Mouse (Mus musculus) kidney, adult 18-20 months (tissue): ENCODE measurements around the gene Raver1.
"Not testable (repeated sequence)": the region's sequence is repeated elsewhere in the genome, so short reads cannot be mapped to it uniquely, and the experiment has no call there.

Source experiments
- DNase-seq: peaks from one replicate; pipeline ENCODE4 v3.0.0; 2021

Raver1 gene

DNA sequence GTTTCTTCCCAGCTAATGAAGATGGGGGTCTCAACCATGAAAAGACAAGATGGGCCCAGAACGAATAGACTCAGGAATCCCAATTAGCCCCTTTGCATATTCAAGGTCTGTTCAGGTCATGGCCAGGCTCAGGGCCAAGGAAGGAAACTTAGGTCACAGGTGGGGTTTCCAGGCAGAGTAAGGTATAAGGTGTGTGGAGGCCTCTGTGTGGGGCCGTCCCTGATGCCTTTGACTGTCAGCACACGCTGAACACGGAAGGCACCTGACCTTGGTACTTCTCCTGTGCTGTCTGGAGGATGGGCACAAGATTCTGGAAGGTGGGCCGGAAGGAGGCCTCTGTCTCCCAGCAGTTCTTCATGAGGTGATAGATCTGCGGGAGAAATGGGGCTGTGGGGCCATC lies 13.0 kb upstream of the Raver1 start:
- DNase-seq, result no peak

- DNase-seq, result no peak
Measured at GRCm38 (mm10) chr9:21102076-21102475, 10.3 kb upstream of the Raver1 start.

- no peak for DNase-seq
Measured at GRCm38 (mm10) chr9:21100447-21101161, 8.8 kb upstream of the Raver1 start.

DNA sequence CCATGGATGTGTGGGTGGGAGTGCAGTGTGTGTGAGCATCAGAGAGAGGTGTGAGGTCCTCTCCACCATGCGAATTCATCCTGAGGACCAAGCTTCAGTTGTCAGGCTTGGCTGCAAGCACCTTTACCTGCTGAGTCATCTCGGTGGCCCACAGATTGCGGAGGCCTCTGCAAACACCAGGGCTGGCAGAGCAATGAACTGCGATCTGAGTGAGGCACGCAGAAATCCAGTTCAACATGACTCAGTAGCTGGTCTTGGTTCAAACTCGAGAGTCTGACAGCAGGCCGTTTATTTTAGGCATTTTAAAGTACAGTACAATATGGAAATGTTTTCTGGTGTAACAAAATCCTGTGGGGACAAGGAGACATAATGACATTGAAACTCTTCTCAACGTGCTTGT lies 6.0 kb upstream of the Raver1 start:
- no peak for DNase-seq

- no peak for DNase-seq
Measured at GRCm38 (mm10) chr9:21095958-21096357, 4.2 kb upstream of the Raver1 start.

DNA sequence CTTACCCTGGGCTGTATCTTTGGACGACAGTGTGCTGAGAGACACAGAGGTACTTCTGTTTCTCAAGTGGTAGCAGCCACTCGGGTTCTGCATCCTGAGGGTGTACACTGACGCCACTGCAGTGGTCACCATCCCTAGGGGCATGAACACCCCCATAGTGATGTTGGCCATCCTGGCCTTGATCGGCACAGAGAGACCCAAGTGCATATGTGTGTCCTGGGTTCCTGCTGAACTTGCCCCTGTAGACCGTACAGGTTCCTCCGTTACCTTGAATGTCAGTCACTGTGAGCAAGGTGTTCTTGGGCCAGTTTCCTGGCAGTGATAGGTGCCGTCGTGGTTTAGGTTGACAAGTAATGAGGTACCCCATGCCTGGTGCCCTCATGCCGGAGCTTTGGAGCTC lies 1.6 kb upstream of the Raver1 start:
- no peak for DNase-seq

DNA sequence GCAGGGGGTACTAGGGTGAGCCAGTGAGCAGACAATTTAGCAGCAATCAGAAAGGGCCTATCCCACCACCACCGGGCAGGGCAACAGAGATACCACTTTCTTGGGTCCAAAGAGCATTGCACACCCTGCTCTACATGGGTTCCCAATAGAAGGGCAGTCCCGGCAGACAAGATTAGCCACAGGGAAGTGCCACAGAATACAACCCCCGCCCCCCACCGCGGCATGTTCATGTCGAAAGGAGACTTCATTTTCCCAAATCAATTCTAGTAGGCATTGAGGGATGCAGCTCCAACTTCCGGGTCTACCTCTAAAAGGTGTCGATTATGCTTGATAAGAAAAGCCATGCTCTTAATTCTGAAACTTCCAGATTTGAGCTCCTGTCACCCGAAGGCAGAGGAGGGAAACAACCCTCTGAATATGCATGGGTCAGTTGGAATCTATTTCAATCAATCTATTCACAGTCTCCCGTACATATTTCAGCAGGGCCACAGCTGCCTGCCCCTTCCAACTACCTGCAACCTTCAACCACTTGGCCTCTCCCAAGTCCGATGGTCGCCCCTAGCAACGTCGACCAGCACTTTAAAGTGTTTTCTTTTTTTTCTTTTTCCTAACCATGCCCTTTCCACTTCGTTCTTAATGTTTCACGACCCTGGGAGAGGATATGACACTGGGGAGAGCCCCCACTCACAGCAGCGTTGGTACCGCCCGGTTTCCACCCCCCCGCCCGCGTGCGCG lies 669 bp downstream of the Raver1 start:
- DNase-seq, result no peak

- no peak for DNase-seq
Measured at GRCm38 (mm10) chr9:21090537-21090936, 1.3 kb downstream of the Raver1 start.

DNA sequence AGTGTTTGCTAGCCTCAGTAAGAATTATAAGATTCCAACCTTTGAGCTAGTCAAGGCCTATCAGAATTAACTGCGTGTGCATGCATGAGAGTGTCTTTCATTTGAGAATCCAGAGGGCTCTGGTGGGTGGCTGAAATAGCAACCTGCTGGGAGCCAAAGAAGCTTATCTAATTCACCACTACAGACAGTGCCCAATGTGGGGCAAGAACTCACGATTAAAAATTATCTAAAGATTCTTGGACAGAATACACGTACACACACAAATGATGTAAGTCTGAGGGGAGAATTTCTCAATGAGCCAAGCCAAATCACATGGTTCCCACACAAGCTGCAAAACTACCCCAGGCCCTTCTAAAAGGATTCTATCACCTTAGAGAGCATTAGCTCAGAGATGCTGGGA lies 8.5 kb downstream of the Raver1 start:
- no peak for DNase-seq

GRCm38 (mm10) chr9:21081127-21081526 lies 10.7 kb downstream of the Raver1 start:
- DNase-seq, result no peak

GRCm38 (mm10) chr9:21075625-21076024 lies 16.2 kb downstream of the Raver1 start:
- no peak for DNase-seq

- DNase-seq, result no peak
Measured at GRCm38 (mm10) chr9:21074173-21074572, 17.6 kb downstream of the Raver1 start.

DNA sequence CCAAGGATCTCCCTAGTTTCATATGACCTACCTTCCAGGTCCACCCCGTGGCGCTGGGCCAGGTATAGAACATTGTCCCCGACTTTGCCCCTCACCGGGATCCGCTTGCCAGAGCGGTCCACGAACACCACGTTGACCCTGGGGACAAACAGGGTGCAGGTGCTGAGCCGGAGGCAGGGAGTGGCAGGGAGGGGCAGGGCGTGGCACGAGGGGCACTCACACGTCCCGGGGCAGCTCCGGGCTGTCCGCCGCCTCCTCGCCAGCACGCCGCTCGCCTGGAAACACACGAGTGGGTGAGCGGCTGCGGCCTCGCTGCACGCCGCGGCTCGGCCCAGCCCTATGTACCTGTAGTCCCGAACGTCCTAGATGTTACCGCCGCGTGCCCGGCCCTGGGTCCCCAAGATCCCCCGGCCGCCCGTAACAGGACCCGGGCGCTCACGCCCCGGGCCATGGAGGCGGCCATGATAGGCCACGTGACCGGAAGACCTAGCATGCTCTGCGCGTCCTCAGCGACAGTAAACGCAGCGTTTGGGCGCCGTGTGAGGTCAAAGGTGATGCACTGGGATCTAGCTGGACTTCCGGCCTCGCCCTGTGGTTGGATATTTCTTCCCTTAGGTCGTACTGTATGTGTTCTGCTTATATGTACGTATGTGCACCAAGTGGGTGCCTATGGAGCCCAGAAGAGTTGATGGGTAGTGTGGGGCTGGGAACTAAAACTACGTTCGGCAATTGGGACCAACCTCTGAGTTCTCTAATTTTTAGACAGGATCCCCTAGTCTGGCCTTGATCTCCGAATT lies 18.6 kb downstream of the Raver1 start, which contains the start of the genes Gm49373 and Fdx1l:
Gm49373 (minus strand) TSS at position 53 of the 797 bp plus-strand sequence.
Fdx1l (minus strand) TSS at position 571 of the 797 bp plus-strand sequence.
- peak; percentile 91 for DNase-seq

DNA sequence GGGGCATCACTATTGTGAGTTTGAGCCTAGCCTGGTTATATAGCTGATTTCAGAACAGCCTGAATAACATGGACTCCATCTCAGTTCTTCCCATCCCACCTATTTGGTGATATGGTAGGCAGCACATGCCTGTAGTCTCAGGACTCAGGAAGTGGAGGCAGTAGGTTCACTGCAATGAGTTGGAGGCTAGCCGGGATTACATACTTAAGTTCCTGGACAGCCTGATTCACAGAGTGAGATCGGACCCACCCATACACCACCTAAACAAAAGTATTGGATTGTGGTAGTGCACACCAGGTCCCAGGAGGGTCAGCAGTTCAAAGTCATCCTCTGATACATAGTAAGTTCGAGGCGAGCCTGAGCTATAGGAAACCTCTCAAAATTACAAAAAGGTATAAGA lies 19.2 kb downstream of the Raver1 start:
- DNase-seq, result no peak

DNA sequence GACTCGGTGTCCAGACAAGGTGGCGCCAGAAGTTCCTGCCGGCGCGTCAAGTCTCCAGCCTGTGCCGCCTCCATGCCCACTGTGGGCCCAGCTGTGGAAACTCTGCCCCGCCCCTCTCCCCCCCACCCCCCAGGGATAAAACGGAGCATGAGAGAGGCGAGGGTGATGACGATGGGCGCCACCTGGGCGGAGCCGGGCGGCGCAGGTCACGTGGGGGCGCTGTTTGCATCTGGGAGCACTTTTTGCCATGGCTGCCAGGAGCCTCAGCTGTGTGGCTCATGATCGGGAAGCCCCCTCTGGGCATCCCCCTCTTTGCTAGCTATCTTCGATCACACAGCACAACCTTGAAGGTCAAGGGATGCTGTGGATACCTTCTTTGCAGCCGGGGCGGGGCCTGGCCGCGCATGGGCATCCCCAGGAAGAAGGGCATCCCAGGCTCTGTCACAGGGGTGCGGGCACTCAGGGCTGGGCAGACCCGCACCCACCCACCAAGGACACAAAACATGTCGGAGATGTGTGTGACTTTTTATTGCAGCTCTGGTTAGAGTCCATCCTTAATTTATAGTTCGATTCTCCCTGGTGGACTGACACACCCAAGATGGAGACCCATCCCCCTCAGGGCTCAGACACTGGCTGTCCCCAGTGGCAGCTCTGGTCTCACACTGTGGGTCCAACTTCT lies 24.7 kb downstream of the Raver1 start, which contains the start of gene Zglp1:
Zglp1 (minus strand) TSS at position 88 of the 679 bp plus-strand sequence.
- no peak for DNase-seq

DNA sequence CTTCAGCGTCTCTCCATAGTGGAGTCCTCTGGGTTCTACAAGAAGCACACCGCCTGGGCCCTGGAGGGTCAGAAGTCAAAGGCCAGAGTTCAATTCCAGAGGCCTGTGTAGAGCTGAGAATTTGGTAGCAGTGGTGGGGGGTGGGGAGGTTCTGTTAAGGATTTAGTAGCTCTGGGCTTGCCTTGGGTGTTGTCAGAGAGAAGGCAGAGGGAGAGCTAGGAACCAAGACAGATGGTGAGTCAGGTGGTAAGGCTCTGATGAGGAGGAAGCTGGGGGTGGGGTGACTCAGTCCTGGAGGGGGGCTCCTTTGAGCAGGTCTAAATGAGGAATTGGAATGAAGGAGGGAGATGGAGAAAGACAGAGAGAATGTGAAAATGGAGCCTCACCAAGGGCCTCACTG lies 28.9 kb downstream of the Raver1 start:
- DNase-seq, result no peak

DNA sequence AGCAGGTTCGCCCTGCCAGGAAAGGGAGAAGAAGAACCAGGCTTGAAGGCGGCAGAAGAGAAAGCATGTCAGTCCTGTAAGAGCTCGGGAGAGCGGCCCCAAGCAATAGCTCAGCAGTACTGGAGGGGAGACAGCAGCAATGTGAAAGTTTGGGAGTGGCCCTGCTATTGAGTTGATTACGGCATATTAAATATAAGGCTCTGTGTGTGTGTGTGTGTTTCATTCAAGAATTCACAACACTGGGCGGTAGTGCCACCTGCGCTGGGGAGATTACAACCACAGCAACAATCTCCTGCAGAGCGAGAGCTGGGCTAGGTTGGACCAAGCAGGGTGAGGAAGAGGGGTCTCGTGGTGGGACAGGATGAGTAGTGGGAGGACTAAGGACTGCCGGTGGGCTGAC lies 40.2 kb downstream of the Raver1 start:
- no peak for DNase-seq

DNA sequence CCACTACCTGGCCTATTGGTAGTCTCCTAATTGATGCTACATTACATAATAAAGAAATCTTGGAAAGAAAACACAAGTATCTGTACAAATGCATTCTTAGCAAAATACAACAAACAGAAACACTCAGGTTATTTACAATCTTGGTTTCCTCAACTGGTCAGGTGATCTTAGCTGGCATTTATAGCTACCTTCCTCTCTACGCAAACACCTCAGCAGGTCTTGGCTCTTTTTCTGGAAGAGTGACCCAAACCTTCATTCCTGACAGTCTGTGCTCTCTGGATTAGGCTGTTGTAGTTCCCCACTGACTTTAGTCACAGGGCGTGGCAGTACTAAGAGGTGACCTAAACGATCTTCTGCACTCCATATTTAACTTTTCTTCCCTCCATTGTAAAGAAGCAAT lies 46.6 kb downstream of the Raver1 start:
- DNase-seq, result no peak

DNA sequence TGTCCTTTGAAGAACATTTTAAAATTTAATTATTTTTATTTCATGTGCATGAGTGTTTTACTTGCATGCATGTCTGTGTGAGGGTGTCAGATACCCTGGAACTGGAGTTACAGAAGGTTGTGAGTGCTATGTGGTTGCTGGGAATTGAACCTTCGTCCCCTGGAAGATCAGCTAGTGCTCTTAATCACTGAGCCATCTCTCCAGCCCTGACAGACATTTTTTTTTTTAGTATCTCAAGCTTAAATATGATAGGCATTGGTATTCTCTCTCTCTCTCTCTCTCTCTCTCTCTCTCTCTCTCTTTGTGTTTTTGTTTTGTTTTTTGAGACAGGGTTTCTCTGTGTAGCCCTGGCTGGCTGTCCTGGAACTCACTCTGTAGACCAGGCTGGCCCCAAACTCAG lies 47.0 kb downstream of the Raver1 start:
- not testable (repeated sequence) for DNase-seq

- no peak for DNase-seq
Measured at GRCm38 (mm10) chr9:21043563-21043962, 48.2 kb downstream of the Raver1 start.

- DNase-seq, result no peak
Measured at GRCm38 (mm10) chr9:21041308-21041707, 50.5 kb downstream of the Raver1 start.

- DNase-seq, result no peak
Measured at GRCm38 (mm10) chr9:21039779-21040178, 52.0 kb downstream of the Raver1 start.

- DNase-seq, result peak; percentile 14
Measured at GRCm38 (mm10) chr9:21037481-21037891, 54.3 kb downstream of the Raver1 start.
